Mouse (Mus musculus) bone marrow, adult 2 months (tissue): ENCODE measurements around the gene Il17rc.

ENCODE experiments used
- CTCF ChIP-seq: fragments of 200-500 bp; IDR thresholded peaks from 2 replicates; pipeline ENCODE4 v1.5.1; 2011; ENCODE audit warnings: low read length, control low read depth; ENCODE audit not compliant: control insufficient read depth, insufficient read depth
- POLR2A ChIP-seq: fragments of 200-500 bp; IDR thresholded peaks from 2 replicates; pipeline ENCODE4 v1.6.1; 2011; ENCODE audit warnings: low read depth, mild to moderate bottlenecking, control low read depth, low read length, borderline replicate concordance; ENCODE audit not compliant: control insufficient read depth

DNA sequence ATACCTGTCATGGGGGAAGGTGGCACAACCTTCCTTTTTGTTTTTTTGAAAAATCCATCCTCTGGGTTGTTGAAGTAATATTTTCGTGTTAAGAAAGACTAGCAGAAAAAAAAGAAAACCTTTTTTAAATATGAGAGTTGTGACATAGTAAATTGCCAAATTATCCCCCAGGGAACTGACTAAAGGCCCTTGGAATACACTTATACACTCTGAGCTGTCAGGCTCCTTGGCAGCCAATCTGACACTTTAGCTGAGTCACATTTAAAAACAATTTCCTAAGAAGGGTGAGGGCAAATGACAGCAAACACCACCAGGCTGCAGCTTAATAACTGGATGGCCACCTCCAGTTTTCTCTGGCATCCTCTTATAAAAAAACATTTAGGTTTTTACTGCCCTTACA is 51.1 kb downstream of the Il17rc start:
- no peak for TF ChIP-seq CTCF
- no peak for TF ChIP-seq POLR2A
